Mouse (Mus musculus): ENCODE measurements around the gene Ssh1. TPM values are rescaled to one million over a fixed set of nuclear protein-coding genes. Genes with fewer than 3 reads are reported as not detected.
A peak's percentile ranks its signal among the peaks of the same experiment; 100 is the strongest.

Gene Ssh1
- polyA plus RNA-seq, 1 experiment from 2014 or later: 15.1 TPM

DNA sequence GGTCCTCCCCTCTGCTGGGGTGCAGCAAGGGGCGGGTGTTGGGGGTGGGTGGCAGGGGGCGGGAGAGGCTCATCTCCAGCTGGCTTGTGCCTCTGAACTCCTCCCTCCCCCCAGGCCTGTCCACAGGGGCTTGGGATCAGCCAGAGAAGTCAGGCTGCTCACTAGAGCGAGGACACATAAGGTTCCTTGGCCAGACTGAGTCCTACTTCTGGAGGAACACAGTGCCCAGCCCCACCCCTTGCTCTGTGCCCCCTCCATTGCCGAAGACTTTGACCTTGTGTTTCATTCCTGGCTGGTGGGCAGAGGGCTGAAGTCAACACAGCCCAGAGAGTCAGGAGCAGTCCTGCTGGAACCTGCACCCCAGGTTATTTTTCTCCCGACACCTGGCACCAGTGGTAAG is 9.8 kb upstream of the Ssh1 start, which contains the start of gene Dao:
Gene Dao, plus strand, starts transcription at position 162 of the 400 bp plus-strand sequence.
- Histone ChIP-seq H3K9me3 (ENCODE audit: control insufficient read depth, low read length) (no peaks in the 10 kb centered on the region), H3K27ac (ENCODE audit: low read length) (no peak within 1 kb of the TSS), H3K4me3 (ENCODE audit: low read length) (no peak within 1 kb of the TSS), H3K4me1 (replicated peaks; ENCODE audit: control insufficient read depth, insufficient read depth, low read length) (no peaks in the 10 kb centered on the region), H3K36me3 (ENCODE audit: control insufficient read depth, insufficient read depth, low read length) (no peaks in the 10 kb centered on the region), H3K9ac (ENCODE audit: low read length) (no peak within 1 kb of the TSS), H3K4me2 (ENCODE audit: low read depth, low read length) (no peak within 1 kb of the TSS), H3K27me3 (ENCODE audit: control insufficient read depth, insufficient read depth, low read depth, low read length) (no peaks in the 10 kb centered on the region)
- WGBS: 50% methylated on average over 5 of the region's 5 CpGs
- ATAC-seq (ENCODE audit: low read depth): no peak

DNA sequence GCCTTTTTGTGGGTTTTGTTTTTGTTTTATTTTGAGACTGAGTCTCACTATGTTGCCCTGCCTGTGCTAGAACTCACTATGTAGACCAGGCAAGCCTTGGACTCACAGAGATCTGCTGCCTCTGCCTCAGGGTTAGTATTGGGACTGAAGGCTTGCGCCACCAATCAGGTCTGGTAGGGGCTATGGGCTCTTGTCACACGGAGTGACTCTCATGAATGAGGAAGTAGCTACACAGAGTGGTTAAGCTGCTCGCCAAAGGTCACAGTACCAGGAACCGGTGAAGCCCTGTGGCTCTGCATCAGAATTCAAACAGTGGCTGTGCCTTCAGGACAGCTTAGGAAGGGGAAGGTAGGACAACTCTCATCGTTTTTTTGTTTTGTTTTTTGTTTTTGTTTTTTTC is 5.7 kb upstream of the Ssh1 start:
- Histone ChIP-seq H3K4me1 (replicated peaks; ENCODE audit: control insufficient read depth, insufficient read depth, low read length) (peaks cover 3% of the 10 kb centered on the region), H3K4me2 (ENCODE audit: low read depth, low read length) (no peak overlapping the region), H3K9ac (ENCODE audit: low read length) (no peak overlapping the region), H3K4me3 (ENCODE audit: low read length) (no peak overlapping the region), H3K9me3 (ENCODE audit: control insufficient read depth, low read length) (no peaks in the 10 kb centered on the region), H3K27ac (ENCODE audit: low read length) (no peak overlapping the region), H3K36me3 (ENCODE audit: control insufficient read depth, insufficient read depth, low read length) (no peaks in the 10 kb centered on the region), H3K27me3 (ENCODE audit: control insufficient read depth, insufficient read depth, low read depth, low read length) (no peaks in the 10 kb centered on the region)
- no peak for ATAC-seq (ENCODE audit: low read depth)
- 43% methylated on average over 5 of the region's 5 CpGs for WGBS

DNA sequence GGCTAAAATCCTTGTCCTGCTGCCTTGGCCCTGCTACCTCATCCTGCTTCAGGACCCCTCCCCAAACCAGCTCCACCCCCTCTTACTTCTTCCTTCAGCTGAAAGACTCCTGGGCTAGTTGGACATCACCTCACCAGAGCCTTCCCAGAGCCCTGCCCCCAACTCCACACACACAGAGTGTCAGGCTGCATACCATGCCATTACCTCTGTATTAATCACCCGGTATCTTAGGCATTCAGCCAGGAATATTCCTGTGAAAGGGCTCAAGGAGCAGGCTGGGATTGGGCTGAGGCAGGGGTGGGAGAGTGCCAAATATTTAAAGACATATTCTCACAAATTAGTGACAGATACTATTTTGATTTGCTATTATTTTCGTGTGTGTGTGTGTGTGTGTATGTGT is 2.8 kb upstream of the Ssh1 start:
- no peak overlapping the region for H3K4me2 ChIP-seq (ENCODE audit: low read depth, low read length)
- peak overlapping the region; percentile 12; the same call in 1 of the 2 replicates for H3K27ac ChIP-seq (ENCODE audit: low read length)
- peaks cover 16% of the 10 kb centered on the region for H3K4me1 ChIP-seq (replicated peaks; ENCODE audit: control insufficient read depth, insufficient read depth, low read length)
- 27% methylated on average over 2 of the region's 2 CpGs for WGBS
- no peak for ATAC-seq (ENCODE audit: low read depth)
- no peaks in the 10 kb centered on the region for H3K36me3 ChIP-seq (ENCODE audit: control insufficient read depth, insufficient read depth, low read length)
- no peaks in the 10 kb centered on the region for H3K27me3 ChIP-seq (ENCODE audit: control insufficient read depth, insufficient read depth, low read depth, low read length)
- H3K9ac ChIP-seq (ENCODE audit: low read length): no peak overlapping the region
- H3K9me3 ChIP-seq (ENCODE audit: control insufficient read depth, low read length): no peaks in the 10 kb centered on the region
- no peak overlapping the region for H3K4me3 ChIP-seq (ENCODE audit: low read length)

DNA sequence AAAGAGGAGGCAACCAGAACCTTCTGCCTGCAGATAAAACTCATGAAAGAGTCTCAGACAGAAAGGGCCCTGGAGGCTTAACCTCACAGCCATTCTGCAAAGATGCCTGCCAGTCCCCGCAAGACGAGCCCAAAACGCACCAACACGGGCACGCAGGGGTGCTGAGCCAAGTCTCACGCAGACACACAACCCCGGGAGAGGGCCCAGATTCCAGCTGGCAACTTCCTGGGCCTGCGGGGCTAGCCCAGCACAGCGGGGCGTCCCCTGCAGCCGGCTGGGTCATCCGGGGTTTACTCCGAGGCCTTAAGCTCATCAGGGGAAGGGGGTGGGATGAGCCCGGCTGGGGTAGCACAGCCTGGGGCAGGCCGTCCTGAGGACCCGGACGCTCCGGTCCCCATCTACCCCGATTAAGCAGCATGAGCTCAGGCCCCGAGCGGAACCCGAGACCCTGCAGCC is 635 bp downstream of the Ssh1 start:
- Histone ChIP-seq H3K4me2 (ENCODE audit: low read depth, low read length) (peak overlapping the region; percentile 74), H3K9ac (ENCODE audit: low read length) (peak overlapping the region; percentile 89), H3K4me3 (ENCODE audit: low read length) (peak overlapping the region; percentile 73), H3K27me3 (ENCODE audit: control insufficient read depth, insufficient read depth, low read depth, low read length) (no peaks in the 10 kb centered on the region), H3K4me1 (replicated peaks; ENCODE audit: control insufficient read depth, insufficient read depth, low read length) (peaks cover 25% of the 10 kb centered on the region), H3K27ac (ENCODE audit: low read length) (peak overlapping the region; percentile 93), H3K36me3 (ENCODE audit: control insufficient read depth, insufficient read depth, low read length) (peaks cover 3% of the 10 kb centered on the region; the same call in 1 of the 2 replicates), H3K9me3 (ENCODE audit: control insufficient read depth, low read length) (no peaks in the 10 kb centered on the region)
- peak; percentile 64 for ATAC-seq (ENCODE audit: low read depth)
- WGBS: under 1% methylated on average over 22 of the region's 22 CpGs

DNA sequence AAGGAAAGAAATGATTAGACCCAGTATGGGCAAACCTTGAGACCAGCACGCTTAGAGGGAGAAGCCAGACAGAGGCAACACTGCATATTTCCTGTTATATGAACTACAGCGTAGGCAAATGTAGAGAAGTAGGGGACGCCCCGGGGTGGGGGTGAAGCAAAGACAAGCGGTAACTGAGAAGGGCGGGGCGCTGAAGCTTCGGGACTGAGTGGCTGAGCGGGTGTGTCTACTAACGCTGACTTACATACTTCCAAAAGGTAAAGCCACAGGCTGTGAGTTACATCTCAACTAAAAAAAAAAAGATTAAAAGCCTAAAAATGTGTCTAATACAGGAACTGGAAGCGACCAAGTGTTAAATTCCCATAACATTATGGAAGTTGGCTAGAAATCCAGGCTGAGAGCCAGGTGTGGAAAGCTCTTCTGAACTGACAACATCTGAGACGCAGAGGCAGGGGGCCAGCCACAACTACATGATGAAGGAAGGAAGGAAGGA is 1.3 kb downstream of the Ssh1 start:
- Histone ChIP-seq H3K9ac (ENCODE audit: low read length) (peak overlapping the region; percentile 89), H3K27me3 (ENCODE audit: control insufficient read depth, insufficient read depth, low read depth, low read length) (no peaks in the 10 kb centered on the region), H3K36me3 (ENCODE audit: control insufficient read depth, insufficient read depth, low read length) (peaks cover 3% of the 10 kb centered on the region; the same call in 1 of the 2 replicates), H3K9me3 (ENCODE audit: control insufficient read depth, low read length) (no peaks in the 10 kb centered on the region), H3K4me2 (ENCODE audit: low read depth, low read length) (peak overlapping the region; percentile 74), H3K27ac (ENCODE audit: low read length) (peak overlapping the region; percentile 93), H3K4me1 (replicated peaks; ENCODE audit: control insufficient read depth, insufficient read depth, low read length) (peaks cover 25% of the 10 kb centered on the region), H3K4me3 (ENCODE audit: low read length) (peak overlapping the region; percentile 73)
- WGBS: 3% methylated on average over 12 of the region's 12 CpGs
- ATAC-seq (ENCODE audit: low read depth): peak; percentile 15; the same call in 1 of the 2 replicates

DNA sequence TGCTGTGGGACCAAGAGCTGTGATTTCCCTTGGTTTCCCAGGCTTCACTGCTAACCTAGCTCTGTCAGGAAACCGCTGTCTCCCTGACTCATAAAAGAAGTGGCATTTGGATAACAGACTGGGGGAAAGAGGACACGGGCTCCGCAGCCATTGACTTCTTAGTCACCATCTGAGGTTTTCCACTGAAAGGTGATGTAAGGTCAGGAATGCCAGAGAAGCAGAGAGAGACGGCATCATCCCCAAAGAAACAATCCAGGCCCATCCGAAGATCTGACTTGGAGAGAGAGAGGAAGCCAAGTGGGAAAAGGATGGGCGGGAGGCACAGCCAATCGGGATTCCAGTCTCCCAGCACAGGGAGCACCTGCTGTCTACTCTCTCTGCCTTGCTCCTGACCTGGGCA is 2.6 kb downstream of the Ssh1 start:
- H3K36me3 ChIP-seq (ENCODE audit: control insufficient read depth, insufficient read depth, low read length): peaks cover 3% of the 10 kb centered on the region; the same call in 1 of the 2 replicates
- H3K4me1 ChIP-seq (replicated peaks; ENCODE audit: control insufficient read depth, insufficient read depth, low read length): peaks cover 29% of the 10 kb centered on the region
- H3K4me2 ChIP-seq (ENCODE audit: low read depth, low read length): no peak overlapping the region
- no peak overlapping the region for H3K27ac ChIP-seq (ENCODE audit: low read length)
- 62% methylated on average over 7 of the region's 7 CpGs for WGBS
- no peaks in the 10 kb centered on the region for H3K9me3 ChIP-seq (ENCODE audit: control insufficient read depth, low read length)
- no peak overlapping the region for H3K9ac ChIP-seq (ENCODE audit: low read length)
- H3K4me3 ChIP-seq (ENCODE audit: low read length): no peak overlapping the region
- no peaks in the 10 kb centered on the region for H3K27me3 ChIP-seq (ENCODE audit: control insufficient read depth, insufficient read depth, low read depth, low read length)
- no peak for ATAC-seq (ENCODE audit: low read depth)

DNA sequence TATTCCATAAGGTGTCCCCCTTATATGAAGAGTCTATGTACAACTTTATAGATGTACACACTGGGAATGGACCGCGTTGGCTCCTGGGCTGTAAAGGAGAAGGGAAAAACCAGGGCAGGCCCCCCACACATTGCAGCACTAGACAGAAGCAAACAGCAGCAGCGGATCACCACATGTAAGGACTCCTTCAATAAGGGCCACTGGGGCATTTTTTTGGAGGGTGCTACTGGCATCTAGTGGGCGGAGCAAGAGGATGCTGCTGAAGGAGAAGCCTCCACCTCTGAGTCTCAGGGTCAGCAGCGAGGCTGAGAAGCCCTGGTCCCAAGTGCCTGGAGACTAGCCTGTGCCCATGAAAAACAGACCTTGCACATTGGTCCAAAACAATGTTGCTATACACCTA is 3.1 kb downstream of the Ssh1 start:
- no peak overlapping the region for H3K4me3 ChIP-seq (ENCODE audit: low read length)
- no peak overlapping the region for H3K9ac ChIP-seq (ENCODE audit: low read length)
- H3K4me1 ChIP-seq (replicated peaks; ENCODE audit: control insufficient read depth, insufficient read depth, low read length): peaks cover 31% of the 10 kb centered on the region
- peaks cover 3% of the 10 kb centered on the region; the same call in 1 of the 2 replicates for H3K36me3 ChIP-seq (ENCODE audit: control insufficient read depth, insufficient read depth, low read length)
- no peaks in the 10 kb centered on the region for H3K9me3 ChIP-seq (ENCODE audit: control insufficient read depth, low read length)
- ATAC-seq (ENCODE audit: low read depth): no peak
- 86% methylated on average over 5 of the region's 5 CpGs for WGBS
- H3K27ac ChIP-seq (ENCODE audit: low read length): no peak overlapping the region
- H3K27me3 ChIP-seq (ENCODE audit: control insufficient read depth, insufficient read depth, low read depth, low read length): no peaks in the 10 kb centered on the region
- no peak overlapping the region for H3K4me2 ChIP-seq (ENCODE audit: low read depth, low read length)

DNA sequence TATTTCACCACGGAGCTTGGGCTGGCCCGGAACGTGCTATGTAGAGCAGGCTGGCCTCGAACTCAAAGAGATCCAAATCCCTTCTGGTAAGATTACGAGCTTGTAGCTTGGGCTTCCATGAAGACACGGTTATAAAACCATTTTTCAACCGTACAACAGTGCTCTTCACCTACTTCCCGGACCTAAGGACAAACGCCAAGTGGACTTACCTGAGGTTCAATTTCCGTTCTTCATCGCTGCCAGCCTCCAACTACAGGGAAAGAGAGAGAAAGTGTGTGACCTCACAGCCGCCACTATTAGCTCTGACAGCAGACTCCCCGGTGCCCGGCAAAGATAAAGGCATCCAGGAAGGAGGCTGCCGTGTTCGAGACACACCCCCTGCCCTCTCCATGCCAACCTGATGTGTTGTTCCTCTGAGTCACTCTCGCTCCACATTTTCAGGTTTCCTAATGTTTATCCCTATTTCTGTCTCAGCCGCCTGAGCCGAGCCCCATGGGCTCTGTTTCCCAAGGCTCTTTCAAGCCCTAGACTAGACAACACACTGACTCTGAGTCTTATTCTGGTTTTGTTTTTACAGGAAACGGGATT is 4.2 kb downstream of the Ssh1 start:
- Histone ChIP-seq H3K27ac (ENCODE audit: low read length) (no peak overlapping the region), H3K36me3 (ENCODE audit: control insufficient read depth, insufficient read depth, low read length) (peaks cover 3% of the 10 kb centered on the region; the same call in 1 of the 2 replicates), H3K4me1 (replicated peaks; ENCODE audit: control insufficient read depth, insufficient read depth, low read length) (peaks cover 36% of the 10 kb centered on the region), H3K4me2 (ENCODE audit: low read depth, low read length) (no peak overlapping the region), H3K9ac (ENCODE audit: low read length) (no peak overlapping the region; the same call in 1 of the 2 replicates), H3K4me3 (ENCODE audit: low read length) (no peak overlapping the region), H3K27me3 (ENCODE audit: control insufficient read depth, insufficient read depth, low read depth, low read length) (no peaks in the 10 kb centered on the region), H3K9me3 (ENCODE audit: control insufficient read depth, low read length) (no peaks in the 10 kb centered on the region)
- 74% methylated on average over 20 of the region's 20 CpGs for WGBS
- ATAC-seq (ENCODE audit: low read depth): no peak

DNA sequence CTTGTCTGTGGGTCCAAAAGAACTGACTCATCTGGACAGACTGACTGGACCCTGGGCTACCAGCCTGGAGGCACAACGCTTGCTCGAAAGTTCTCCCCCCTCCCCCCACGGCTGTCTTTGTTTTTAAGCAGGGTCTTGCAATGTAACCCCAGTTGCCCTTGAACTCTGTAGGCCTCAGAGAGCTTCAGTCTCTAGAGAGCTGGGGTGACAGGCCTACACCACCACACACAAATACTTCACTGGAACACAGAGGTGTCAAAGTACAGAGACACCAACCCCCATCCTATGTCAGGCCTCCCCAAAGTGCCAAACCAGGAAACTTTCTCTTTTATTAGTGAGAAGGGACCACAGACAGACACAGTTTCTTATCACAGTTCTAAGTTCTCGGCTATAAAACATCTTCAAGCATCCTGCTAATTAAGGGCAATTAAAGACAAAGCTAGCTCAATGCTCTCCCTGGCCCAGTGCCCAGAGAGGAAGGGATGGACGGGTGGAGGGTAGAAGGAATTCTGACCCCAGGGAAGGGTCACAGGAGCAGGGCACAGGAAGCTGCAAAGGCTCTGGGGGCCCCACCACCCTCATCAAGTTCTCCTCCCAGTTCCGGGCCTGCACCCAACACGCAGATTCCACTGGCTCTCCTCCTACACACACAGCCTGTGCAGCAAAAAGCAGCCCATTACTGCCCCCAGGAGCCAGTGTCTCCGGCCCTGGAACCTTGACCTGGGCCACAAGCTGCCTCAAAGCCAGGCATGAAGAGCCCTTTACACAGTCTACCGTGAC is 7.3 kb downstream of the Ssh1 start:
- no peak overlapping the region for H3K4me2 ChIP-seq (ENCODE audit: low read depth, low read length)
- H3K27ac ChIP-seq (ENCODE audit: low read length): peak overlapping the region; percentile 24; the same call in 1 of the 2 replicates
- H3K9ac ChIP-seq (ENCODE audit: low read length): no peak overlapping the region
- 33% methylated on average over 9 of the region's 9 CpGs for WGBS
- no peaks in the 10 kb centered on the region for H3K9me3 ChIP-seq (ENCODE audit: control insufficient read depth, low read length)
- H3K4me3 ChIP-seq (ENCODE audit: low read length): no peak overlapping the region
- H3K27me3 ChIP-seq (ENCODE audit: control insufficient read depth, insufficient read depth, low read depth, low read length): no peaks in the 10 kb centered on the region
- ATAC-seq (ENCODE audit: low read depth): peak; percentile 56; the same call in 1 of the 2 replicates
- H3K36me3 ChIP-seq (ENCODE audit: control insufficient read depth, insufficient read depth, low read length): peaks cover 3% of the 10 kb centered on the region
- peaks cover 23% of the 10 kb centered on the region; the same call in 1 of the 2 replicates for H3K4me1 ChIP-seq (replicated peaks; ENCODE audit: control insufficient read depth, insufficient read depth, low read length)

Measured in lung, embryonic 16.5 days (tissue).